Mouse (Mus musculus): ENCODE results near the gene Tex47. TPM values are rescaled to one million over a fixed set of nuclear protein-coding genes. Genes with fewer than 3 reads are reported as not detected.

Gene Tex47
- total RNA-seq (2021): not detected
- long read RNA-seq, experiment 1: 0 reads
- long read RNA-seq, experiment 2: 0 reads

DNA sequence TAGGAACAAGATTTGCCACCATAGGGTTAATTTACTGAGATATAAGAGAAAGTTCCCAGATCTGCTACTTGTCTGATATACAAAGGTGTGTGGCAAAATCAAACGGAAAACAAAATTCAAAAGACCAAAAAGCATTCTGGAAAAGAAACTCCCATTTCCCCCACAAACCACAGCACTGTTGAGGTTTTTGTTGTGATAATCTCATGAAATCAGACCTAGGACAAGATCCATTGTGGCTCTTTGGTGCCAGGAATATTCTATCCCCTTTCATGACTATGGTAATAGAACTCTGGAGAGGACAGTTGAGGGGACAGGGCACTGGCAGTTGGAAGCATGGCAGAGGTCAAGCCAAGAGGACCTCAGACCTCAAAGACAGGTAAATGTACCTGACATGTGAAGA lies at the start of gene Tex47:
Gene Tex47, plus strand, starts transcription at position 301 of the 400 bp plus-strand sequence.
- intact Hi-C loops (cut with DNase I): no loop called here
- no peak for DNase-seq

DNA sequence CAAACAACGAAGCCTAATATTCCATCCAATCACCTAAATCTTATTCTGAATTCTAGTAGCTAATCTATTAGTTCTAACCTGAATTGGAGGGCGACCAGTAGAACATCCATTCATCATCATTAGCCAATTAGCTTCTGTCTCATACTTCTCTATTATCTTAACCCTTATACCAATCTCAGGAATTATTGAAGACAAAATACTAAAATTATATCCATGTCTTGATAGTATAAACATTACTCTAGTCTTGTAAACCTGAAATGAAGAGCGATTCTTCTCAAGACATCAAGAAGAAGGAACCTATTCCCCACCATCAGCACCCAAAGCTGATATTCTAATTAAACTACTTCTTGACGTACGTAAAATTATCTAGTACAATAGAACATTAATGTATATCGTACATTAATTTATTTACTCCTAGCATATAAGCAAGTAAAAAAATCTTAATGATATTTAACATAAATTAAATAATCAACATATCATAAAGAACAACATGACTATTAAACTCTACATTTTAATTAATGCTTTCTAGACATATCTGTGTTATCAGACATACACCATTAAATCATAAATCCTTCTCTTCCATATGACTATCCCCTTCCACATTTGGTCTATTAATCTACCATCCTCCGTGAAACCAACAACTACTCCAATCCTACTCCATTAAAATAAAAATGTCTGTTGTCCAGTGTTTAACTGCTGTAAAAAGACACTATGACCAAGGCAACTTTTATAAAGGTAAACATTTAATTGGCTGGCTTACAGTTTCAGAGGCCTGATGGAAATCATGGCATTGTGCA lies 27.1 kb upstream of the Tex47 start:
- intact Hi-C loops (cut with DNase I): no loop called here
- no peak for DNase-seq

DNA sequence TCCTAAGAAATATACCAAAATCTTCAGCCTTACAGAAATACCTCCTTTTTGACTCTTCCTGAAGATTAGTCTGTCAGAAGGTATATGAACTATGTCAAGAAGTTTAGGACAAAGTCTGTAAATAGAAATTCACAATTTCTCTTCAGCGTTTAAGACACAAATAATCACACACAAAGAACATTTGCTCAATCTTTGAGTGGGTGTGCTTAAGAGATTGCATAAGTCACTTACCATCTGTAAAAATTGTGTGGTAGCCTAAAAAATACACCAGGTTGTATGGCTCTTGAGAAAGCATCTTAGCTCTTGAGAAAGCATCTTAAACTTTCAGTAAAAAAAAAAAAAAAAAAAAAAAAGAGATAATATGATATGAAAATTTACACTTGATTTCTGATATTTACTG lies 19.6 kb upstream of the Tex47 start:
- intact Hi-C loops (cut with DNase I): no loop called here
- no peak for DNase-seq

- no peak for DNase-seq
- intact Hi-C loops (cut with DNase I): no loop called here
Measured at GRCm38 (mm10) chr5:7302969-7303368, 950 bp upstream of the Tex47 start.

GRCm38 (mm10) chr5:7325594-7325993 lies 21.7 kb downstream of the Tex47 start:
- no peak for DNase-seq
- intact Hi-C loops (cut with DNase I): no loop called here

GRCm38 (mm10) chr5:7344145-7345010 lies 40.5 kb downstream of the Tex47 start, which contains the start of gene Zfp804b:
Gene Zfp804b (minus strand): TSS chr5:7344756.
- intact Hi-C loops (cut with DNase I): no loop called here
- no peak for DNase-seq

DNA sequence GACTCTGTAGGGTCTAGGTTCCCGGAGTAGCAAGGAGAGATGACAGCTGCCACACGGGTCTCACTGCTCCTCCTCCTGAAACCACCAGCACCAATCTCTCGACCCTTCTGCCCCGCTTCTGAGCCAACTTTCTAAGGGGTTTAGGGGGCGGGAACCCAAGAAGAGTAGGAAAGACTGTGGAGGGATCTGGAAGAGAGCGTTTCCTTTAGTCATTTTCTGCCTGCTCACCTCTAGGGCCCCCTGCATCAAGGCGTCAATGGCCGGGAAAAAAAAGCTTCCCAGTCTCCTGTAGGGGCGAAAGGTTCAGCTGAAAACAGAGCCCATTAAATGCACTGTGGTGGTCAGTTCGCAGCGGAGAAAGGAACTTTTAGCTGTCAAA lies 41.1 kb downstream of the Tex47 start:
- intact Hi-C loops (cut with DNase I): no loop called here
- DNase-seq: no peak

Other genes starting within 250 kb of the Tex47 start
- not detected for gene Zfp804b, start 40.6 kb downstream of the Tex47 start, total RNA-seq (2021)

Data from gastrocnemius, postnatal 36 days (tissue).